Mouse (Mus musculus) lung, postnatal 4 days (tissue): ENCODE measurements around the gene Isoc2a.

Experiments used
- DNase-seq, 2 experiments: peaks; one replicate each; pipeline ENCODE4 v3.0.0; 2021

Gene Isoc2a

DNA sequence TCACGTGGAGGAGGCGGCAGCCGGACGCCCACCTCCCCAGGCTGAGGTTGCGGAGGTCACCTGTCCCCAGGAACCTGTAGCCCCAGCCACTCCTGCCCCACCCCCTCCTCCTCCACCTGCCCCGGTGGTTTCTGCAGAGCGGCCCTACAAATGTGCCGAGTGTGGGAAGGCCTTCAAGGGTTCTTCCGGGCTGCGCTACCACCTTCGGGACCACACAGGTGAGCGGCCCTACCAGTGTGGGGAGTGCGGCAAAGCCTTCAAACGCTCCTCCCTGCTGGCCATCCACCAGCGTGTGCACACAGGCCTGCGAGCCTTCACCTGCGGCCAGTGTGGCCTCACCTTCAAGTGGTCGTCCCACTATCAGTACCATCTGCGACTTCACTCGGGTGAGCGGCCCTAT, 43.0 kb downstream of the Isoc2a start:
- no peak for DNase-seq

DNA sequence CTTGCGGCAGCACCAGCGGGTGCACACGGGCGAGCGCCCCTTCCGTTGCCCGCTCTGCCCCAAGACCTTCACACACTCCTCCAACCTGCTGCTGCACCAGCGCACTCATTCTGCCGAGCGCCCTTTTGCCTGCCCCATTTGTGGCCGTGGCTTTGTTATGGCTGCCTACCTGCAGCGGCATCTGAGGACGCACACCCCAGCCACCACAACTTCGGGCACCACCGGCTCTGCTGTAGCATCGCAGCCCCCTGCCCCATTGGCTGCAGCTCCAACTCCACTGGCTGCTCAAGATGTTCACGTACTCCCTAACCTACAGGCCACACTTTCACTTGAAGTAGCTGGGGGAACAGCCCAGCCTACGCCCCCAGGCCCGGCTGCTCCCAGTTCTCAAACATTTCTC, 43.5 kb downstream of the Isoc2a start:
- no peak for DNase-seq

- DNase-seq = peak; percentile 42 to 63
These were observed 44.2 kb downstream of the Isoc2a start for GRCm38 (mm10) chr7:4920976-4921823.

DNA sequence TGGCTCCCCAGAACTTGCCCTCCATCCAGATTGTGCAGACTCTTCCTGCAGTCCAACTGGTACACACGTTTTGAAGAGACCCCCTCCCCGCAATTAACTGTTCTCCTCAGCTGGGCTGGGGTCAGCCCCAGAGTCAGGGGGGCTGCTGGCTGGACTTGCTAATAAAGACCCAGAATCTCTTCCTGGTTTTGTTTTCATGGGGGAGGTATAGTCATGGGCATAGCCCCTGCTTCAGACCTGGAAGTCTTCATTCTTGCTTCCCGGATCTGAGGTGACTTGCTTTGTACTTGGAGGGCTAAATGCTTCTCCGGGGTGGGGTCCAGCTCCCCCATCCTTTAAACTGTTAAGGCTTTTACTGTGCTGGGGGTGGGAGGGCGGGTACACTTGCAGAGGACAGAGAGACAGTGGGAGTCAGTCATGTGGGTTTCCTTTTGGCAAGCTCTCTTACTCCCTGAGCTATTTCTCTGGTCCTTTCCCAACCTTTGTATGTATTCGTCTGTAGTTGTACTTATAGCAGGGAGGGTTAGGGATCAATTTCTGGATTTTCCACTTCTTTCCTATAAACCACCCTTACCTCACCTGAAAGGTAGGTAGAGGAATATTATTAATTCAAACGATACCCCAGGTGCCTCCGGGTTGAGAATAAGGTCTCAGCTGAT, 45.0 kb downstream of the Isoc2a start, which contains the start of gene Nat14:
Gene Nat14, plus strand, starts transcription at position 205 of the 659 bp plus-strand sequence.
- DNase-seq = no peak

DNA sequence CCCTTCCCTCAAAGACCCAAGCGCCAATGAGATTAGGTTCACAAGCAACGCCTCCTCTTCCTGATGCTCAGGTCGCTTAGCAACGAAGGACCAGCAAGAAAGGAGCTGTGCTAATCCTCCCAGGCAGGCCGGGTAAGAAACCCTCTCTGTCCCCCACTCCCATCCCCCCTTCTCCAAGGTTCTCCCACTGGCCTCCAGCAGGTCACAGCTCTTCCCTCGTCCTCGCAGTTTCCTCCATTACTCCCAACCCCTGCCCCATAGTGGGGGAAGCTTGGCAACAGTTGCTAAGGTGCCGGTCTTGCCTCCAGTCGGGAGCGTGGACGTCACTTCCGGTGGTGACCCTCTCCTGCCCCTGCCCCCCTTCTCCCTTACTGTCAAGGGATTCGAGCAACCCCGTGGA, 45.6 kb downstream of the Isoc2a start:
- DNase-seq = peak; percentile 75 to 79

DNA sequence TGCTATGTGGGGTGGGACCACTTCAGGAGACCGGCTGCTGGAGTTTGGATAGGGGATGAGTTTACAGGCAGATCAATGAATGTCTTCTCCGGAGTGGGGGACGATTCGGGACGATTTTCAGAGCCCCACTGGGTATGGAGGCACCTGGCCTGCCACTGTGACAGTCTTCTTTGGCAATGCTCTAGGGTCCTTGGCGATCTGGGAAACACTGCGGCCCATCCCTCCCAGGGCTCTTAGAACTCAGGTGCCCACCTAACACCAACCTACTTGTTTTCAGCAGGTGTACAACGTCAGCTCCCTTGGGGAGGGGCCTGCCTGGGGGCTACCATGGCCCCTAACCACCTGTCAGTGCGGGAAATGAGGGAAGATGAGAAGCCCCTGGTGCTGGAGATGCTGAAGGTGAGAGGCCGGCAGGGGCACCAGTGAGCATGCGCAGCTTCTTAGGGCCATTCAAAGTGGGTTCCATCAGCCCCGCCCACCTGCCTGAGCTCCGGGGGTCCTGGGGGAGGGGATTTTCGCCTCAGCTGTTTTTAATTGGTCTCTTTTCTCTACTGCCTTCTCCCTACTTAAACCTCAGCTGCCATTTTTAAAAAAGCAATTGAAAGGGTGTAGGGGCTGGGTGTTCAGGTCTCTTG, 46.1 kb downstream of the Isoc2a start:
- peak in 1 of 2 experiments; percentile 39 for DNase-seq

- peak; percentile 72 to 82 for DNase-seq
These were observed 46.8 kb downstream of the Isoc2a start for GRCm38 (mm10) chr7:4923586-4924364.

DNA sequence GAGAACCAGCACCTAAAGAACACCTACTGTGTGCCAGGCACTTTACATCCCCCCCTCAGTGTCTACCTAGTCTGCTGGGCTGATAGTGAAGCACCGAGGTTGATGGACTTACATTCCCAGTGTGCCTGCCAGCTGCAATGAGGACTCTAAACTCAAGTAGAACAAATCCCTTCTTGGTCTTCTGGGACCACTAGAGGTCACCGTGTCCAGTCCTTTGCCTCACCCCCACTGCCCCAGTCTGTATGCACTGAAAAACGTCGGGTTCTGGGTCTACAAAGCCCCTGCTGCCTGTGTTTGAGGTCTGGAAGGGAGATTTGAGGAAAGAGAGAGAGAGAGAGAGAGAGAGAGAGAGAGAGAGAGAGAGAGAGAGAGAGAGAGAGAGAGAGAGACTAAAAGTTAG, 47.5 kb downstream of the Isoc2a start:
- DNase-seq = no peak

- peak; percentile 45 to 81 for DNase-seq
These were observed 47.9 kb downstream of the Isoc2a start for GRCm38 (mm10) chr7:4924891-4925301.

DNA sequence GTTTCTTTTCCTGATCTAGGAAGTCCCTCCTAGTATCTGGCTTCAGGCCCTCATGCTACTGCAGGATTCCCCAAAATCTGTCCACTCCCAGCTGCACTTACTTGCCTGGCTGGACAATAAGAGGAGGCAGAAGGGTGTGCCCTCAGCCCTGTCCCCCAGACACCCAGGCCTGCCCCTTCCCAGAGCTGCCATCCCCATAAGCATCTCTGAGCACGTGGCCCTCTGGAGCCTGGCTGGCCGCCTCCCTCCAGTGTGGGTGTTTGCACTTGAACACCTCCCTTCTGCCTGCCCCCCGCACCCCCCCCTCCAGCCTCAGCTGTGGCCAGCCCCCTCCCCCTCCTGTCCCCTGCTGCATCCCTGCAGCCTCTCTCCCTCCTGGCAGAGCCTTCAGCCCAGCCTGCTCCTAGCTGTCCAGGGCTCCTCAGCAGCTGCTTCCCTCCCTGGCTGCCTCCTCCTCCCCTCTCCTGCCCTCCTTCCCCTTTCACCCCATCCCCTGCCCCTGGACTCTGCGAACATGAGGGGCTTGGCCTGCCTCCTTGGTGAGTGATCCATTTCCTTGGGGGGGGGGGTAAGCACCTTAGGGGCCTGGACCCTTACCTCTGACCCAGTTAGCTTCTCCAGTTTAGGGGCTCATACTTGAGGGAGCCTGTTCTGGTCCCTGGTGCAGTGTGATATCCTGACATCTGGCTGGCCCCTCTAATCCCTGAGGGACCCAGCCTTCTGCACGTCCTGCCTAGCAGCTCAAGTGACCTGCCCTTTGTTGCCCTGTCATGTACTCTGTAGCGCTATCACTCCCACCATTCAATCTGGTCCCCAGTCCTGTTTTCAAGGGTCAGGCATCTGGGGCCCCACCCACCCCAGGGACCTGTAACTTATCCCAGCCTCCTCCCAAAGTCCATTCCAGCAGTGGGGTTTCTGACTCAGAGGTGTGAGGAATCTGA, 48.8 kb downstream of the Isoc2a start, which contains the start of gene Ssc5d:
Gene Ssc5d, plus strand, starts transcription at position 345 of the 941 bp plus-strand sequence.
- peak; percentile 63 to 88 for DNase-seq

- DNase-seq = no peak
These were observed 49.9 kb downstream of the Isoc2a start for GRCm38 (mm10) chr7:4926849-4927248.

DNA sequence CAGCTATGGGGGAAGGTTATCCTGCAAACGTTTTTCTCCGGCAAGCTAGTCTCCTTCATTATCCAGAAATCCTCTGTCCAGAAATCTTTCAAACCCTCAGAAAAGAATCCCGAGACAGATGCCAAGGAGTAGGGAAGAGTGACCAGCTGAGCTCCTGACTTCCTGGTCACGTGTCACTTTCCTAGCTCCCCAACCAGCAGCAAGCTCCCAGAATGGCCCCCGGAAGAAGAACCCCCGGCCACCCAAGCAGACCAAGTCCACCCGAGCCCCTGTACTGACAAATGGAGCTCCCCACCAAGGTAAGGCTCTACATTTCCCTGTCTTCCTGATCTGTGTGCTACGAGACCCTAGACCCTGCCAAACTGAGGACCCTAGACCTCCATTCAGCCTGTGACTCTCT, 50.8 kb downstream of the Isoc2a start:
- DNase-seq = peak; percentile 38 to 56

- DNase-seq = no peak
These were observed 51.4 kb downstream of the Isoc2a start for GRCm38 (mm10) chr7:4928323-4928722.

DNA sequence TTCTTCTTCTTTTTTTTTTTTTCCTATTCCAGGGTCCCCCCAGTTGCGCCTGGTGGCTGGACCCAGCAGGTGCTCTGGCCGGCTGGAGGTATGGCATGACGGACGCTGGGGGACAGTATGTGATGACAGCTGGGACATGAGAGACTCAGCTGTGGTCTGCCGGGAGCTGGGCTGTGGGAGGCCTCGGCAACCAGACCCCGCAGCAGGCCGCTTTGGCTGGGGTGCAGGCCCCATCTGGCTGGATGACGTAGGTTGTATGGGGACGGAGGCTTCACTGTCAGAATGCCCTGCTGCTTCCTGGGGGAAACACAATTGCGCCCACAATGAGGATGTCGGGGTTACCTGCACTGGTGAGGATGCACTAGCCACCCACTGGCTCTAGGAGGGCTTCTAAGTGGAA, 56.1 kb downstream of the Isoc2a start:
- no peak for DNase-seq

- no peak for DNase-seq
These were observed 57.4 kb downstream of the Isoc2a start for GRCm38 (mm10) chr7:4934160-4934914.

DNA sequence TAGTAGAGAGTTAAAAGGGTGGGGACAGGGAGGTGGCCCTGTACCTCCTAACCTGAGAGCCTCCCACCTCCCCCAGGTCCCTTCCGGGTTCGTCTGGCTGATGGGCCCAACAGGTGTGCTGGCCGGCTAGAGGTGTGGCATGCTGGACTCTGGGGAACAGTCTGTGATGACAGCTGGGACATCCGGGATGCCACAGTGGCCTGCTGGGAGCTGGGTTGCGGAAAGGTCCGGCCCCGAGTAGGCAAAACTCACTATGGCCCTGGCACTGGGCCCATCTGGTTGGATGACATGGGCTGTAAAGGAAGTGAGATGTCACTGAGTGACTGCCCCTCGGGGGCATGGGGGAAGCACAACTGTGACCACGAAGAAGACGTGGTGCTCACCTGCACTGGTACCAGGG, 59.9 kb downstream of the Isoc2a start:
- DNase-seq = no peak

- no peak for DNase-seq
These were observed 60.4 kb downstream of the Isoc2a start for GRCm38 (mm10) chr7:4937392-4937791.

GRCm38 (mm10) chr7:4938456-4938855, 61.5 kb downstream of the Isoc2a start:
- peak; percentile 69 to 85 for DNase-seq

DNA sequence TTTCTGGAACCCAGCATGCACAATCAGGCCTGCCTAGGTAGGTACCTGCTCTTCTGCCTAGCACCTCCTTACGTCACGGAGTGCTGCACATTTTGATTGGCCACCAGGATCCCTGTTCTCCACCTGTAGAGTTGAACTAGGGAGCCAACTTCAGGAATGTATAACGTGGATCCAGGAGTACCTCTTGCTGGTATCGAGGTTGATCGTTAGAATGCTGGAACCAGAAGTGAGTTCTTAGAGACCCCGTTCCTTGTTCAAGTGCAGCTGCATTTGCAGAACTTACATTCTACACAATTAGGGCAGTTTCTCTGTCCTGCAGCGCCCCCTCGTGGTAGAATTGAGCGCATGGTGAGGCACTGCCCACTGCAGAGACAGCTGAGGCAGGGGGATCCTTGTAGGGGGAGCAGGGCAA, 63.1 kb downstream of the Isoc2a start:
- peak; percentile 70 to 84 for DNase-seq

DNA sequence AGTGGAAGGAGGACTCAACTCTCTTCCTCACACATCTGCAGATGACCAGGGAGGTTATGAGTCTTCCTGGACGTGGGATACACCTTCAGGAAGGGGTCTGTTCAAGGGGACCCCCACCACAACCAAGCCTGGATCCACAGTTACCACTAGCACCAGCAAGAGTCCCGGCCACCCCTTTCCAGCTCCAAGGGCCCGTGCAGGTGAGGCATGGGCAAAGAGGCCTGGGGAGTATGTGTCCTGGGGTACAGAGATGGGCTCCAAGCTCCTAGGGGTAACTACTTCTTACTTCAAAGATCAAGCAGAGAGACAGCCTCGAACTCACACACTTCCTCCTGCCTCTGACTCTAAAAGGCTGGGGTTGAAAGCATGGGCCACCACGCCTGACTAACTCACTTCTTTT, 65.7 kb downstream of the Isoc2a start:
- no peak for DNase-seq
